Mouse (Mus musculus): ENCODE measurements around the gene Cand1. TPM values are rescaled to one million over a fixed set of nuclear protein-coding genes. Genes with fewer than 3 reads are reported as not detected.

Cand1 gene
- polyA plus RNA-seq (2015; fragmentation: Nextera tagmentation; extraction: Ambion mirVana): 32.6 and 35.6 TPM in 2 replicates

- 0% methylated on average over 65 of the region's 67 CpGs for WGBS
Observed at GRCm38 (mm10) chr10:119239969-119240721, at the start of gene Cand1. Gene Cand1, minus strand, starts transcription at chr10:119240055.

GRCm38 (mm10) chr10:119278871-119279270, 39.0 kb upstream of the Cand1 start:
- Histone ChIP-seq H3K4me2 (ENCODE audit: low read length) (no peak overlapping the region), H3K27ac (no peak overlapping the region), H3K36me3 (ENCODE audit: insufficient read depth, low read length) (no peaks in the 10 kb centered on the region), H3K4me1 (replicated peaks; ENCODE audit: insufficient read depth, low read length) (no peaks in the 10 kb centered on the region), H3K9me3 (replicated peaks; ENCODE audit: low read length) (no peaks in the 10 kb centered on the region), H3K4me3 (replicated peaks; ENCODE audit: low read depth, low read length) (no peak overlapping the region), H3K9ac (ENCODE audit: low read depth, low read length) (no peak overlapping the region), H3K27me3 (ENCODE audit: insufficient read depth, low read length) (no peaks in the 10 kb centered on the region)
- no peak for TF ChIP-seq CTCF (IDR thresholded peaks at IDR 0.05; ENCODE audit: low read depth)
- DNase-seq (ENCODE audit: low spot score) (no peak), ATAC-seq (replicated peaks; ENCODE audit: low FRiP score, low read depth) (no peak)
- 91% methylated on average over 10 of the region's 10 CpGs for WGBS

More at GRCm38 (mm10) chr10:119239969-119240721, at the start of gene Cand1:
- H3K27me3 ChIP-seq (ENCODE audit: insufficient read depth, low read length): no peaks in the 10 kb centered on the region
- H3K9me3 ChIP-seq (replicated peaks; ENCODE audit: low read length): no peaks in the 10 kb centered on the region
- DNase-seq (ENCODE audit: low spot score): peak; percentile 98
- H3K4me2 ChIP-seq (ENCODE audit: low read length): peak within 1 kb of the TSS; percentile 76
- 0 out of 2 replicates have a peak, but pooled peaks have one; percentile 7 for TF ChIP-seq CTCF (IDR thresholded peaks at IDR 0.05; ENCODE audit: low read depth)
- H3K9ac ChIP-seq (ENCODE audit: low read depth, low read length): peak within 1 kb of the TSS; percentile 92
- H3K4me3 ChIP-seq (replicated peaks; ENCODE audit: low read depth, low read length): peak within 1 kb of the TSS; percentile 98
- 0 out of 2 replicates have a peak, but pooled peaks cover 7% of the 10 kb centered on the region for H3K36me3 ChIP-seq (ENCODE audit: insufficient read depth, low read length)
- H3K4me1 ChIP-seq (replicated peaks; ENCODE audit: insufficient read depth, low read length): peaks cover 4% of the 10 kb centered on the region
- ATAC-seq (replicated peaks; ENCODE audit: low FRiP score, low read depth): peak; percentile 97
- H3K27ac ChIP-seq: peak within 1 kb of the TSS; percentile 98

- H3K9ac ChIP-seq (ENCODE audit: low read depth, low read length): no peak overlapping the region
Observed at GRCm38 (mm10) chr10:119274333-119274732, 34.5 kb upstream of the Cand1 start.

GRCm38 (mm10) chr10:119272536-119272935, 32.7 kb upstream of the Cand1 start:
- H3K27ac ChIP-seq: no peak overlapping the region
- no peaks in the 10 kb centered on the region for H3K36me3 ChIP-seq (ENCODE audit: insufficient read depth, low read length)
- no peaks in the 10 kb centered on the region for H3K9me3 ChIP-seq (replicated peaks; ENCODE audit: low read length)
- WGBS: 83% methylated on average over 10 of the region's 10 CpGs
- TF ChIP-seq CTCF (IDR thresholded peaks at IDR 0.05; ENCODE audit: low read depth): no peak
- H3K4me1 ChIP-seq (replicated peaks; ENCODE audit: insufficient read depth, low read length): no peaks in the 10 kb centered on the region
- no peak overlapping the region for H3K9ac ChIP-seq (ENCODE audit: low read depth, low read length)
- H3K4me2 ChIP-seq (ENCODE audit: low read length): no peak overlapping the region
- ATAC-seq (replicated peaks; ENCODE audit: low FRiP score, low read depth) (no peak), DNase-seq (ENCODE audit: low spot score) (no peak)
- no peak overlapping the region for H3K4me3 ChIP-seq (replicated peaks; ENCODE audit: low read depth, low read length)
- no peaks in the 10 kb centered on the region for H3K27me3 ChIP-seq (ENCODE audit: insufficient read depth, low read length)

More at GRCm38 (mm10) chr10:119274333-119274732, 34.5 kb upstream of the Cand1 start:
- no peak for DNase-seq (ENCODE audit: low spot score)
- WGBS: 90% methylated on average over 6 of the region's 6 CpGs
- TF ChIP-seq CTCF (IDR thresholded peaks at IDR 0.05; ENCODE audit: low read depth): no peak
- no peak for ATAC-seq (replicated peaks; ENCODE audit: low FRiP score, low read depth)
- no peaks in the 10 kb centered on the region for H3K27me3 ChIP-seq (ENCODE audit: insufficient read depth, low read length)
- H3K9me3 ChIP-seq (replicated peaks; ENCODE audit: low read length): no peaks in the 10 kb centered on the region
- no peak overlapping the region for H3K4me3 ChIP-seq (replicated peaks; ENCODE audit: low read depth, low read length)
- H3K36me3 ChIP-seq (ENCODE audit: insufficient read depth, low read length): no peaks in the 10 kb centered on the region
- no peak overlapping the region for H3K27ac ChIP-seq
- H3K4me1 ChIP-seq (replicated peaks; ENCODE audit: insufficient read depth, low read length): no peaks in the 10 kb centered on the region
- no peak overlapping the region for H3K4me2 ChIP-seq (ENCODE audit: low read length)

GRCm38 (mm10) chr10:119272005-119272404, 32.1 kb upstream of the Cand1 start:
- WGBS: 93% methylated on average over 10 of the region's 10 CpGs
- Histone ChIP-seq H3K4me3 (replicated peaks; ENCODE audit: low read depth, low read length) (no peak overlapping the region), H3K27ac (no peak overlapping the region), H3K27me3 (ENCODE audit: insufficient read depth, low read length) (no peaks in the 10 kb centered on the region), H3K9me3 (replicated peaks; ENCODE audit: low read length) (no peaks in the 10 kb centered on the region), H3K4me2 (ENCODE audit: low read length) (no peak overlapping the region), H3K36me3 (ENCODE audit: insufficient read depth, low read length) (no peaks in the 10 kb centered on the region), H3K4me1 (replicated peaks; ENCODE audit: insufficient read depth, low read length) (no peaks in the 10 kb centered on the region), H3K9ac (ENCODE audit: low read depth, low read length) (no peak overlapping the region)
- ATAC-seq (replicated peaks; ENCODE audit: low FRiP score, low read depth): no peak
- no peak for TF ChIP-seq CTCF (IDR thresholded peaks at IDR 0.05; ENCODE audit: low read depth)
- DNase-seq (ENCODE audit: low spot score): no peak

- ATAC-seq (replicated peaks; ENCODE audit: low FRiP score, low read depth): no peak
- DNase-seq (ENCODE audit: low spot score): no peak
- H3K36me3 ChIP-seq (ENCODE audit: insufficient read depth, low read length): no peaks in the 10 kb centered on the region
- WGBS: 93% methylated on average over 10 of the region's 10 CpGs
- no peak overlapping the region for H3K4me2 ChIP-seq (ENCODE audit: low read length)
- no peak for TF ChIP-seq CTCF (IDR thresholded peaks at IDR 0.05; ENCODE audit: low read depth)
- H3K27ac ChIP-seq: no peak overlapping the region
- no peak overlapping the region for H3K4me3 ChIP-seq (replicated peaks; ENCODE audit: low read depth, low read length)
- H3K9ac ChIP-seq (ENCODE audit: low read depth, low read length): no peak overlapping the region
- H3K27me3 ChIP-seq (ENCODE audit: insufficient read depth, low read length): no peaks in the 10 kb centered on the region
- no peaks in the 10 kb centered on the region for H3K9me3 ChIP-seq (replicated peaks; ENCODE audit: low read length)
- H3K4me1 ChIP-seq (replicated peaks; ENCODE audit: insufficient read depth, low read length): no peaks in the 10 kb centered on the region
Observed at GRCm38 (mm10) chr10:119271101-119271500, 31.2 kb upstream of the Cand1 start.

All from kidney, postnatal 0 days (tissue).